Mouse (Mus musculus): ENCODE data around the gene Fam166b.

DNA sequence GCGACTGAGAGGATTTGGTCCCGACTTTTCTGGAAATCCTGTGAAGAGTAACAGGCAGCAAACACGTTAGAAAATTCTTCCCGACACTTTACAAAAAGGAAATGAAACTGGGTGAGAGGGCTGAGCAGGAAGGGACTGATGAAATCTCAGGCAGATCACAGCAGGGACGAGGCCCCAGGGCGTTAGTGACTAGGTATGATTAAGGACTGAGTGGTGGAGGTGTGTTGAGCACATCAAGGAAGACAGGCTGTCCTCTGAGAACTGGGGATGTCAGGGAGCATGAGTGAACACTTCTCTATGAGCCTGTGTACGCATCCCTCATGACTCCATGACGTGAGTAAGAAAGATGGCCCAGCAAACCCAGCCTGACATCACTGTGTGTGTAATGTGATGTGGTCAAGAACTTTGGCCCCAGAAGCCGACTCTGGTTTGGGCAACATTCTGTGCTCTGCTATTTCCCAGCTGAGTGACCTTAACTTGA lies 9.1 kb downstream of the Fam166b start:
- TF ChIP-seq ELF1 (IDR thresholded peaks at IDR 0.05; ENCODE audit: low read depth, low read length) (no peak), CTCF (conservative IDR thresholded peaks at IDR 0.05 in 1 of 2, IDR thresholded peaks at IDR 0.05 in 1 of 2; ENCODE audit: low read depth in 2 of 2, low read length in 2 of 2) (no peak)
